Mouse (Mus musculus): ENCODE data around the gene Helq. TPM values are rescaled to one million over a fixed set of nuclear protein-coding genes. Genes with fewer than 3 reads are reported as not detected.

The Helq gene
- total RNA-seq, 1 experiment: 30.1 TPM

GRCm38 (mm10) chr5:100761736-100762135, 36.7 kb downstream of the Helq start:
- TF ChIP-seq MAFK (IDR thresholded peaks at IDR 0.05; ENCODE audit: insufficient read depth, low read depth, low read length) (no peak), CHD2 (IDR thresholded peaks at IDR 0.05; ENCODE audit: low read depth, low read length) (no peak), ZNF384 (IDR thresholded peaks at IDR 0.05; ENCODE audit: low read depth, low read length) (no peak), HCFC1 (IDR thresholded peaks at IDR 0.05; ENCODE audit: borderline replicate concordance, insufficient read depth, low read length) (no peak)
- Histone ChIP-seq H3K4me1 (ENCODE audit: control insufficient read depth in 2 of 2, insufficient read depth in 2 of 2, low read length in 2 of 2, poor library complexity in 1 of 2) (peaks cover 0 to 2% of the 10 kb centered on the region in 2 experiments; a peak in 3 of 4 replicates), H3K9ac (ENCODE audit: insufficient read depth, low read depth, low read length, poor library complexity, severe bottlenecking) (no peak overlapping the region), H3K9me3 (ENCODE audit: control insufficient read depth, insufficient read depth, low read depth, low read length) (no peaks in the 10 kb centered on the region), H3K27ac (ENCODE audit: insufficient read depth, low read depth, low read length, poor library complexity, severe bottlenecking) (no peak overlapping the region), H3K36me3 (ENCODE audit: control insufficient read depth, insufficient read depth, low read length, poor library complexity, severe bottlenecking) (peaks cover 27% of the 10 kb centered on the region), H3K4me3 (ENCODE audit: insufficient read depth in 1 of 2, low read depth in 1 of 2, low read length in 2 of 2, poor library complexity in 1 of 2, severe bottlenecking in 1 of 2) (no peak overlapping the region)
- in situ Hi-C loops (cut with MboI; ENCODE audit: low sequenced_read_pairs in 2 of 2, unreplicated experiment in 2 of 2): no loop called here
- no peak for DNase-seq (ENCODE audit: low read depth, low spot score)

- Histone ChIP-seq H3K9me3 (ENCODE audit: control insufficient read depth, insufficient read depth, low read depth, low read length) (no peaks in the 10 kb centered on the region), H3K4me1 (ENCODE audit: control insufficient read depth in 2 of 2, insufficient read depth in 2 of 2, low read length in 2 of 2, poor library complexity in 1 of 2) (no peaks in the 10 kb centered on the region; a peak in 2 of 4 replicates), H3K36me3 (ENCODE audit: control insufficient read depth, insufficient read depth, low read length, poor library complexity, severe bottlenecking) (peaks cover 22% of the 10 kb centered on the region), H3K9ac (ENCODE audit: insufficient read depth, low read depth, low read length, poor library complexity, severe bottlenecking) (no peak overlapping the region), H3K27ac (ENCODE audit: insufficient read depth, low read depth, low read length, poor library complexity, severe bottlenecking) (no peak overlapping the region), H3K4me3 (ENCODE audit: insufficient read depth in 1 of 2, low read depth in 1 of 2, low read length in 2 of 2, poor library complexity in 1 of 2, severe bottlenecking in 1 of 2) (no peak overlapping the region)
- no peak for DNase-seq (ENCODE audit: low read depth, low spot score)
- TF ChIP-seq CHD2 (IDR thresholded peaks at IDR 0.05; ENCODE audit: low read depth, low read length) (no peak), ZC3H11A (IDR thresholded peaks at IDR 0.05; ENCODE audit: borderline replicate concordance, low read depth, low read length) (no peak), ZNF384 (IDR thresholded peaks at IDR 0.05; ENCODE audit: low read depth, low read length) (no peak), MAFK (IDR thresholded peaks at IDR 0.05; ENCODE audit: insufficient read depth, low read depth, low read length) (no peak)
- in situ Hi-C loops (cut with MboI; ENCODE audit: low sequenced_read_pairs in 2 of 2, unreplicated experiment in 2 of 2): no loop called here
Observed at GRCm38 (mm10) chr5:100760049-100760663, 38.2 kb downstream of the Helq start.

- no peak overlapping the region for H3K27ac ChIP-seq (ENCODE audit: insufficient read depth, low read depth, low read length, poor library complexity, severe bottlenecking)
- H3K9ac ChIP-seq (ENCODE audit: insufficient read depth, low read depth, low read length, poor library complexity, severe bottlenecking): no peak overlapping the region
- DNase-seq (ENCODE audit: low read depth, low spot score): no peak
- in situ Hi-C loops (cut with MboI; ENCODE audit: low sequenced_read_pairs in 2 of 2, unreplicated experiment in 2 of 2): no loop called here
- no peaks in the 10 kb centered on the region for H3K4me1 ChIP-seq (ENCODE audit: control insufficient read depth in 2 of 2, insufficient read depth in 2 of 2, low read length in 2 of 2, poor library complexity in 1 of 2)
- no peak overlapping the region for H3K4me3 ChIP-seq (ENCODE audit: insufficient read depth in 1 of 2, low read depth in 1 of 2, low read length in 2 of 2, poor library complexity in 1 of 2, severe bottlenecking in 1 of 2)
- TF ChIP-seq MAFK (IDR thresholded peaks at IDR 0.05; ENCODE audit: insufficient read depth, low read depth, low read length): no peak
- no peak for TF ChIP-seq ZNF384 (IDR thresholded peaks at IDR 0.05; ENCODE audit: low read depth, low read length)
- TF ChIP-seq HCFC1 (IDR thresholded peaks at IDR 0.05; ENCODE audit: borderline replicate concordance, insufficient read depth, low read length): no peak
- no peak for TF ChIP-seq ZC3H11A (IDR thresholded peaks at IDR 0.05; ENCODE audit: borderline replicate concordance, low read depth, low read length)
- TF ChIP-seq CHD2 (IDR thresholded peaks at IDR 0.05; ENCODE audit: low read depth, low read length): no peak
- H3K36me3 ChIP-seq (ENCODE audit: control insufficient read depth, insufficient read depth, low read length, poor library complexity, severe bottlenecking): peaks cover 8% of the 10 kb centered on the region
- no peaks in the 10 kb centered on the region for H3K9me3 ChIP-seq (ENCODE audit: control insufficient read depth, insufficient read depth, low read depth, low read length)
Observed at GRCm38 (mm10) chr5:100758121-100758520, 40.3 kb downstream of the Helq start.

GRCm38 (mm10) chr5:100753407-100753806, 45.0 kb downstream of the Helq start:
- no peak overlapping the region for H3K27ac ChIP-seq (ENCODE audit: insufficient read depth, low read depth, low read length, poor library complexity, severe bottlenecking)

GRCm38 (mm10) chr5:100751655-100752054, 46.7 kb downstream of the Helq start:
- H3K4me3 ChIP-seq (ENCODE audit: insufficient read depth in 1 of 2, low read depth in 1 of 2, low read length in 2 of 2, poor library complexity in 1 of 2, severe bottlenecking in 1 of 2): no peak overlapping the region
- no peak for DNase-seq (ENCODE audit: low read depth, low spot score)
- in situ Hi-C loops (cut with MboI; ENCODE audit: low sequenced_read_pairs in 2 of 2, unreplicated experiment in 2 of 2): no loop called here
- H3K9me3 ChIP-seq (ENCODE audit: control insufficient read depth, insufficient read depth, low read depth, low read length): peaks cover 8% of the 10 kb centered on the region; the same call in 1 of the 2 replicates
- no peak overlapping the region for H3K27ac ChIP-seq (ENCODE audit: insufficient read depth, low read depth, low read length, poor library complexity, severe bottlenecking)
- H3K36me3 ChIP-seq (ENCODE audit: control insufficient read depth, insufficient read depth, low read length, poor library complexity, severe bottlenecking): no peaks in the 10 kb centered on the region
- no peak overlapping the region for H3K9ac ChIP-seq (ENCODE audit: insufficient read depth, low read depth, low read length, poor library complexity, severe bottlenecking)
- H3K4me1 ChIP-seq (ENCODE audit: control insufficient read depth in 2 of 2, insufficient read depth in 2 of 2, low read length in 2 of 2, poor library complexity in 1 of 2): no peaks in the 10 kb centered on the region
- TF ChIP-seq ZNF384 (IDR thresholded peaks at IDR 0.05; ENCODE audit: low read depth, low read length) (no peak), MAFK (IDR thresholded peaks at IDR 0.05; ENCODE audit: insufficient read depth, low read depth, low read length) (no peak), ZC3H11A (IDR thresholded peaks at IDR 0.05; ENCODE audit: borderline replicate concordance, low read depth, low read length) (no peak), HCFC1 (IDR thresholded peaks at IDR 0.05; ENCODE audit: borderline replicate concordance, insufficient read depth, low read length) (no peak), CHD2 (IDR thresholded peaks at IDR 0.05; ENCODE audit: low read depth, low read length) (no peak)

More at GRCm38 (mm10) chr5:100753407-100753806, 45.0 kb downstream of the Helq start:
- Histone ChIP-seq H3K9me3 (ENCODE audit: control insufficient read depth, insufficient read depth, low read depth, low read length) (no peaks in the 10 kb centered on the region), H3K36me3 (ENCODE audit: control insufficient read depth, insufficient read depth, low read length, poor library complexity, severe bottlenecking) (no peaks in the 10 kb centered on the region), H3K4me3 (ENCODE audit: insufficient read depth in 1 of 2, low read depth in 1 of 2, low read length in 2 of 2, poor library complexity in 1 of 2, severe bottlenecking in 1 of 2) (no peak overlapping the region), H3K9ac (ENCODE audit: insufficient read depth, low read depth, low read length, poor library complexity, severe bottlenecking) (no peak overlapping the region), H3K4me1 (ENCODE audit: control insufficient read depth in 2 of 2, insufficient read depth in 2 of 2, low read length in 2 of 2, poor library complexity in 1 of 2) (no peaks in the 10 kb centered on the region)
- DNase-seq (ENCODE audit: low read depth, low spot score): no peak
- in situ Hi-C loops (cut with MboI; ENCODE audit: low sequenced_read_pairs in 2 of 2, unreplicated experiment in 2 of 2): no loop called here
- no peak for TF ChIP-seq ZNF384 (IDR thresholded peaks at IDR 0.05; ENCODE audit: low read depth, low read length)
- TF ChIP-seq MAFK (IDR thresholded peaks at IDR 0.05; ENCODE audit: insufficient read depth, low read depth, low read length): peak; percentile 85
